Mouse (Mus musculus): ENCODE results near the gene Ruvbl1.

Ruvbl1 gene

GRCm38 (mm10) chr6:88445661-88446060, 19.5 kb upstream of the Ruvbl1 start:
- Histone ChIP-seq H3K4me3 (replicated peaks; ENCODE audit: low read length) (peak overlapping the region; percentile 92), H3K4me1 (replicated peaks; ENCODE audit: low read depth, low read length) (peaks cover 69% of the 10 kb centered on the region), H3K27me3 (ENCODE audit: insufficient read depth, low read length) (no peaks in the 10 kb centered on the region), H3K36me3 (ENCODE audit: insufficient read depth, low read length) (peaks cover 17% of the 10 kb centered on the region; the same call in 1 of the 2 replicates), H3K9me3 (ENCODE audit: low read length) (no peaks in the 10 kb centered on the region)
- TF ChIP-seq NANOG (IDR thresholded peaks at IDR 0.05; ENCODE audit: borderline replicate concordance, low read length) (no peak), POU5F1 (IDR thresholded peaks at IDR 0.05; ENCODE audit: borderline replicate concordance, low read length) (no peak), CTCF (conservative IDR thresholded peaks at IDR 0.05; ENCODE audit: low read length) (no peak)

- TF ChIP-seq NANOG (IDR thresholded peaks at IDR 0.05; ENCODE audit: borderline replicate concordance, low read length) (no peak), POU5F1 (IDR thresholded peaks at IDR 0.05; ENCODE audit: borderline replicate concordance, low read length) (no peak), CTCF (conservative IDR thresholded peaks at IDR 0.05; ENCODE audit: low read length) (no peak)
- Histone ChIP-seq H3K4me3 (replicated peaks; ENCODE audit: low read length) (peak within 1 kb of the TSS; percentile 92), H3K9me3 (ENCODE audit: low read length) (no peaks in the 10 kb centered on the region), H3K36me3 (ENCODE audit: insufficient read depth, low read length) (peaks cover 17% of the 10 kb centered on the region; the same call in 1 of the 2 replicates), H3K4me1 (replicated peaks; ENCODE audit: low read depth, low read length) (peaks cover 74% of the 10 kb centered on the region), H3K27me3 (ENCODE audit: insufficient read depth, low read length) (no peaks in the 10 kb centered on the region)
These were observed 18.9 kb upstream of the Ruvbl1 start, which contains the start of gene Eefsec for GRCm38 (mm10) chr6:88446063-88447002. Eefsec (minus strand) TSS chr6:88446539.

GRCm38 (mm10) chr6:88447454-88447853, 17.8 kb upstream of the Ruvbl1 start:
- Histone ChIP-seq H3K4me3 (replicated peaks; ENCODE audit: low read length) (peak overlapping the region; percentile 29; the same call in 1 of the 2 replicates), H3K36me3 (ENCODE audit: insufficient read depth, low read length) (peaks cover 17% of the 10 kb centered on the region; the same call in 1 of the 2 replicates), H3K9me3 (ENCODE audit: low read length) (no peaks in the 10 kb centered on the region), H3K4me1 (replicated peaks; ENCODE audit: low read depth, low read length) (peaks cover 80% of the 10 kb centered on the region), H3K27me3 (ENCODE audit: insufficient read depth, low read length) (no peaks in the 10 kb centered on the region)
- TF ChIP-seq NANOG (IDR thresholded peaks at IDR 0.05; ENCODE audit: borderline replicate concordance, low read length): no peak
- TF ChIP-seq POU5F1 (IDR thresholded peaks at IDR 0.05; ENCODE audit: borderline replicate concordance, low read length): no peak
- no peak for TF ChIP-seq CTCF (conservative IDR thresholded peaks at IDR 0.05; ENCODE audit: low read length)

- TF ChIP-seq NANOG (IDR thresholded peaks at IDR 0.05; ENCODE audit: borderline replicate concordance, low read length): no peak; the same call in 1 of the 2 replicates
- no peak for TF ChIP-seq POU5F1 (IDR thresholded peaks at IDR 0.05; ENCODE audit: borderline replicate concordance, low read length)
- no peaks in the 10 kb centered on the region for H3K36me3 ChIP-seq (ENCODE audit: insufficient read depth, low read length)
- H3K9me3 ChIP-seq (ENCODE audit: low read length): no peaks in the 10 kb centered on the region
- H3K4me3 ChIP-seq (replicated peaks; ENCODE audit: low read length): no peak overlapping the region
- peaks cover 49% of the 10 kb centered on the region for H3K4me1 ChIP-seq (replicated peaks; ENCODE audit: low read depth, low read length)
- H3K27me3 ChIP-seq (ENCODE audit: insufficient read depth, low read length): no peaks in the 10 kb centered on the region
These were observed 10.7 kb upstream of the Ruvbl1 start for GRCm38 (mm10) chr6:88454545-88454944.

- Histone ChIP-seq H3K4me3 (replicated peaks; ENCODE audit: low read length) (no peak overlapping the region; the same call in 1 of the 2 replicates), H3K36me3 (ENCODE audit: insufficient read depth, low read length) (peaks cover 84% of the 10 kb centered on the region), H3K9me3 (ENCODE audit: low read length) (no peaks in the 10 kb centered on the region), H3K4me1 (replicated peaks; ENCODE audit: low read depth, low read length) (peaks cover 79% of the 10 kb centered on the region), H3K27me3 (ENCODE audit: insufficient read depth, low read length) (no peaks in the 10 kb centered on the region)
- no peak for TF ChIP-seq POU5F1 (IDR thresholded peaks at IDR 0.05; ENCODE audit: borderline replicate concordance, low read length)
- 0 out of 2 replicates have a peak, but pooled peaks have one; percentile 17 for TF ChIP-seq NANOG (IDR thresholded peaks at IDR 0.05; ENCODE audit: borderline replicate concordance, low read length)
- TF ChIP-seq CTCF (conservative IDR thresholded peaks at IDR 0.05; ENCODE audit: low read length): no peak
These were observed 4.7 kb downstream of the Ruvbl1 start for GRCm38 (mm10) chr6:88469878-88470277.

- TF ChIP-seq POU5F1 (IDR thresholded peaks at IDR 0.05; ENCODE audit: borderline replicate concordance, low read length): no peak
- no peak for TF ChIP-seq NANOG (IDR thresholded peaks at IDR 0.05; ENCODE audit: borderline replicate concordance, low read length)
- TF ChIP-seq CTCF (conservative IDR thresholded peaks at IDR 0.05; ENCODE audit: low read length): no peak
- Histone ChIP-seq H3K4me3 (replicated peaks; ENCODE audit: low read length) (no peak overlapping the region), H3K36me3 (ENCODE audit: insufficient read depth, low read length) (peaks cover 99% of the 10 kb centered on the region), H3K27me3 (ENCODE audit: insufficient read depth, low read length) (no peaks in the 10 kb centered on the region), H3K4me1 (replicated peaks; ENCODE audit: low read depth, low read length) (peaks cover 89% of the 10 kb centered on the region), H3K9me3 (ENCODE audit: low read length) (no peaks in the 10 kb centered on the region)
These were observed 15.2 kb downstream of the Ruvbl1 start for GRCm38 (mm10) chr6:88480421-88480820.

GRCm38 (mm10) chr6:88483111-88483510, 17.9 kb downstream of the Ruvbl1 start:
- Histone ChIP-seq H3K4me3 (replicated peaks; ENCODE audit: low read length) (peak overlapping the region; percentile 43; the same call in 1 of the 2 replicates), H3K36me3 (ENCODE audit: insufficient read depth, low read length) (peaks cover 99% of the 10 kb centered on the region), H3K27me3 (ENCODE audit: insufficient read depth, low read length) (no peaks in the 10 kb centered on the region), H3K4me1 (replicated peaks; ENCODE audit: low read depth, low read length) (peaks cover 95% of the 10 kb centered on the region), H3K9me3 (ENCODE audit: low read length) (no peaks in the 10 kb centered on the region)
- TF ChIP-seq POU5F1 (IDR thresholded peaks at IDR 0.05; ENCODE audit: borderline replicate concordance, low read length): no peak
- TF ChIP-seq NANOG (IDR thresholded peaks at IDR 0.05; ENCODE audit: borderline replicate concordance, low read length): peak; percentile 99
- no peak for TF ChIP-seq CTCF (conservative IDR thresholded peaks at IDR 0.05; ENCODE audit: low read length)

- Histone ChIP-seq H3K9me3 (ENCODE audit: low read length) (no peaks in the 10 kb centered on the region), H3K36me3 (ENCODE audit: insufficient read depth, low read length) (peaks cover 99% of the 10 kb centered on the region), H3K27me3 (ENCODE audit: insufficient read depth, low read length) (no peaks in the 10 kb centered on the region), H3K4me1 (replicated peaks; ENCODE audit: low read depth, low read length) (peaks cover 95% of the 10 kb centered on the region), H3K4me3 (replicated peaks; ENCODE audit: low read length) (peak overlapping the region; percentile 35; the same call in 1 of the 2 replicates)
- TF ChIP-seq NANOG (IDR thresholded peaks at IDR 0.05; ENCODE audit: borderline replicate concordance, low read length) (no peak), CTCF (conservative IDR thresholded peaks at IDR 0.05; ENCODE audit: low read length) (no peak), POU5F1 (IDR thresholded peaks at IDR 0.05; ENCODE audit: borderline replicate concordance, low read length) (no peak)
These were observed 18.7 kb downstream of the Ruvbl1 start for GRCm38 (mm10) chr6:88483913-88484312.

Data from E14TG2a.4 (cell line).